Mouse (Mus musculus): Measurements from ENCODE around the gene Hhipl1. TPM values are rescaled to one million over a fixed set of nuclear protein-coding genes. Genes with fewer than 3 reads are reported as not detected.

The Hhipl1 gene
- total RNA-seq, 2 experiments from 2014 or later = 5.0 to 5.1 TPM

DNA sequence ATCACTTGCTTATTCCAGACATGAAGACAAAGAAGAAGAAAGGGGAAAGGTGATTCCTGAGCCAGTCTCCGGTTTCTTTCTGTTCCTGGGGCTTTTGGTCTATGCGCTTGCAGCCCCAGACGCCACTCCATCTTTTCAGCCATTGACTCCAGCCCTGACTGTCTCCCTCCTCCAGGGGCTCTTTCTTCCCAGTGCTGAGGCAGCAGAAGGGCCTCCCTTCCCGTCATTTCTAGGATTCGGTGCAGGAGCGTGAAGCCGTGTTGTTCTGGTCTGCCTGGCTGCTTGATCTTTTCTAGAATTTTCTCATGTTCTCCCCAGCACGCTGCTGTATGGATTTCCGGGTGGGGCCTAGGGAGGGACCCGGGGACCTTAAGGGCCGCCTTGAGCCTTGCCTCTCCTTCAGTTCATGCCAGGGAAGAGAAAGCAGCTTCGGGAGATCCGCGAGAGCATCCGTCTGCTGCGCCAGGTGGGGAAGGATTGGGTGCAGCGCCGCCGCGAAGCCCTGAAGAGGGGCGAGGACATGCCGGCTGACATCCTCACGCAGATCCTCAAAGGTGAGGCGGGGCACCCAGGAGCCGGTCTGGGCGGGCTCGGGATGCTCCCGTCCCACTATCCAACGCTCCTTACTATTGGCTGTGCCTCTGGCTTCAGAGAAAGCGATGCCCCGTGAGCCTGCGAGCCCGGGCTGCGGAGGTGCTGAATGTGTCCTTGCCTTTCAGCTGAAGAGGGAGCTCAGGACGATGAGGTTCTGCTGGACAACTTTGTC lies 46.5 kb downstream of the Hhipl1 start:
- DNase-seq (ENCODE audit: extremely low spot score in 1 of 2, low spot score in 1 of 2) = no peak

GRCm38 (mm10) chr12:108354284-108354683 lies 48.2 kb downstream of the Hhipl1 start:
- no peak for DNase-seq (ENCODE audit: extremely low spot score in 1 of 2, low spot score in 1 of 2)

GRCm38 (mm10) chr12:108355271-108355670 lies 49.2 kb downstream of the Hhipl1 start:
- no peak for DNase-seq (ENCODE audit: extremely low spot score in 1 of 2, low spot score in 1 of 2)

DNA sequence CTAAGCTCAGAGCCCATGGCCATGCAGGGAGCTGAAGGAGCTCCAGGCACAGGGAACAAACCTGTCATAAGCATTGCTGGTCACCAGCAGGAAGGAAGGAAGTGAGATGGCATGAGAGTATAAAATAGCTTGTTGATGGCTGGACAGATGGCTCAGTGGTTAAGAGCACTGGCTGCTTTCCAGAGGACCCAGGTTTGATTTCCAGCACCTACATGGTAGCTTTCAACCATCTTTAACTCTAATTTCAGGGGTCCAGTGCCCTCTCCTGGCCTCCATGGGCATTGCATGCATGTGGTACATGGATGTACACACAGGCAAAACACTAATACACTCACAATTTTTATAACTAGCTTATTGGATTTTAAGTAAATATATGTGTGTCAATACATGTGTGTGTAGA lies 49.9 kb downstream of the Hhipl1 start:
- DNase-seq (ENCODE audit: extremely low spot score in 1 of 2, low spot score in 1 of 2) = no peak

DNA sequence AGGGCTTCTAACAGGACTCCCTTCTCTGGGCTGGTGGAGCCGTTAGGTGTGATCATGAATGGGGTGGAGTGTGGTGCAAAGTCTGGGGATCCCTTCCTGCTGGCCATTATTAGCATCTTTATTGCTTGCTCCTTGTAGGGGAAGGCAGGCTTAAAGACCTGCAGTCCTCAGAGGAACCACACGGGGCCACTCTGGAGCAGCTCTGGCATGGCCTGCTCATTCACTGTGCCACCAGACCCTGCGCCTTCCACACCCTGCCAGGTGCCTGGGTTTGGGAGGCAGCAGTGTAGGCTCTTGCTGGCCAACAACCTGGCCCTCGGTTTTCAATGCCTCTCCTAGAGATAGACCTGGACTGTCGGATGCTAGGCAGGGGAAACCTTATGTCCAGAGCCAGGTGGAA lies 57.7 kb downstream of the Hhipl1 start:
- DNase-seq (ENCODE audit: extremely low spot score in 1 of 2, low spot score in 1 of 2) = peak; percentile 82 to 94

DNA sequence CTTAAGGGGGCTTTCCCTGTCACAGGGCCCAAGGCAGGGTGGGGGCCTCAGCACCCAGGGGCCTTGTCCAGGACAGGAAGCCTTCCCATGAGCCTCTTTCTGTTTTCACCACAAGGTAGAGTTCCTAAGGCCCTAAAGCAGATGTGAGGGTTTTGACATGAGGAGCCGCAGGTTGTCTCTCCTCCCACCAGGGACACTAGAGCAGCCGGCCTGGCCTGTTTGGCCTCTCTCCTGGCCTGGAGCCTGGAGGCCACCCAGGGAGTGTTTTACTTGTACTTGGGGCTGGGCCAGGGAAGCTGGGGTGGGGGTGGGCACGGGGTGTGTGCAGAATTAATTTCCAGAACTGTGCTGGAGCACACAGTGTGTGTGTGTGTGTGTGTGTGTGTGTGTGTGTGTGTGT lies 59.3 kb downstream of the Hhipl1 start:
- no peak for DNase-seq (ENCODE audit: extremely low spot score in 1 of 2, low spot score in 1 of 2)

DNA sequence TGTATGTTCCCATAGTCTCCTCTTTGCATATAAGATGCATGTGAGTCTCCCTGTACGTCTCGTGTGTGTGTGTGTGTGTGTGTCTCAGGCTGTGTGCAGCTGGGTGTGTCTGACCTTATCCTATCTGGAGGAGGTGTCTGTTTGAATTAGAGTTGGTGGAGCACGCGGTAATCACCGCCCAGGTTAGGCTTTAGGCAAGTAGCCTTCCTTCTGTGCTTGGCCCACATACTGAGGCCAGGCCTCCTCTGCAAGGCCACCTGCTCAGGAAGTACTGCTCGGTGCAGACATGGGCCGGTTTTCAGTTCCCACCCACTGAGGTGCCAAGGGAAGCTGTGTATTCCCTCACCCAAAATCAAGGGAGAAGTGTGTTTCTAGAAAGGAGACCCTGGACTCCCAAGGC lies 59.8 kb downstream of the Hhipl1 start:
- DNase-seq (ENCODE audit: extremely low spot score in 1 of 2, low spot score in 1 of 2) = no peak

- no peak for DNase-seq (ENCODE audit: extremely low spot score in 1 of 2, low spot score in 1 of 2)
These were observed 61.8 kb downstream of the Hhipl1 start for GRCm38 (mm10) chr12:108367909-108368308.

DNA sequence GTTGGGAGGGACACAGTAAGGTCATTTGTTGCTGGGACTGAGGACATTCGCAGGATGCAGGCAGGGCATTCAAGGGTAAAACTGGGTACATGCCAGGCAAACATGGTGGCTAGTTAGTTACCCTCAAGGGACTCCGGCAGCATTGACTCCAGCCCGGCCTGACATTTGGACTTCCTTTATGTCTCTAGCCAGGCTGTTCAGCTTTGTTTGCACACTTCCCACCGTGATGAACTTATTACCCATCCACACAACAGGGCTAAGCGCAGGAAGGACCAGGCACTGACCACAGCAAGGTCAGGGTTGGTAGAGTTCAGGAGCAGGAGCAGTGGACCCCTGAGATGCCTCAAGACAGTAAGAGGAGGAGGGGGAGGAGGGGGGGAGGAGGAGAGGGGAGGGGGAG lies 62.9 kb downstream of the Hhipl1 start:
- no peak for DNase-seq (ENCODE audit: extremely low spot score in 1 of 2, low spot score in 1 of 2)

GRCm38 (mm10) chr12:108370596-108371428 lies 64.7 kb downstream of the Hhipl1 start, which contains the start of gene Eml1:
TSS of gene Eml1 (plus strand) at chr12:108370957.
- DNase-seq (ENCODE audit: extremely low spot score in 1 of 2, low spot score in 1 of 2) = no peak

GRCm38 (mm10) chr12:108371429-108371765 lies 65.3 kb downstream of the Hhipl1 start:
- DNase-seq (ENCODE audit: extremely low spot score in 1 of 2, low spot score in 1 of 2) = no peak

DNA sequence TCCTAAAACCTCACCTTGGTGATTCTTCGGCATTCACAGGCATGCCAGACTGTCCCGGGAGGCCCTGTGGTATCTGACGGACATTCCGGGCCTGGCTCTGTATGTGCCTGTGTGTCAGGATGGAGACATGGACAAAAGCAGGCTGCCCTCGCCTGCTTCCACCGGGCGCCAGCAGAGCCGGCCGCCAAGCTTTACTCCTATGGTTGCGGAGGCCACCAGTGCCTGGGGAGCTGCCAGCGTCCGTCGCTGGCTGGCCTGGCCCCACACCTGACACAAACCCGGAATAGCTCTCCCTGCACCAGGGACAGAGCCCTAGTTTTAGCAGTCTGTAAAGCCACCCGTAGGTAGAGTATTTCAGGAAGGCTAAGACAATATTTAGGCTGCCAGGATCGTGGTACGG lies 66.2 kb downstream of the Hhipl1 start:
- no peak for DNase-seq (ENCODE audit: extremely low spot score in 1 of 2, low spot score in 1 of 2)

DNA sequence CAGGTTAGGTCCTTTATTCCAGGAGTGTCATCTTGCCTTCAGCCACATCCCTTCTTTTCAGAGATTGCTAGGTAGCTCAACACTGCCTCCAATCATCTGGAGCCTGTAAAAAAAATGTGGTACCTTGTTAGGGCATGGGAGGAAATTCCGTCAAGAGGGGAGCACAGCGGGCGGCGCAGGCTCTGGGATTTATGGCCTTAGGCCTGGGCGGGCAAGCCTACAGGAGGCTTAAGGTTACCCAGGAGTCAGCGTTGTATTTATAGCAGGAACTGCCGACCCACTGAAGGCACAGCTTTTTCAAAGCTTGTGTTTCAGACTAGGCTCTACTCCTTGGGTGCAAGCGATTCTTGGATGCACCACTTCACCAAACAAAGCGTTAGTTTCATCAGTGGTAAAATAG lies 67.5 kb downstream of the Hhipl1 start:
- no peak for DNase-seq (ENCODE audit: extremely low spot score in 1 of 2, low spot score in 1 of 2)

DNA sequence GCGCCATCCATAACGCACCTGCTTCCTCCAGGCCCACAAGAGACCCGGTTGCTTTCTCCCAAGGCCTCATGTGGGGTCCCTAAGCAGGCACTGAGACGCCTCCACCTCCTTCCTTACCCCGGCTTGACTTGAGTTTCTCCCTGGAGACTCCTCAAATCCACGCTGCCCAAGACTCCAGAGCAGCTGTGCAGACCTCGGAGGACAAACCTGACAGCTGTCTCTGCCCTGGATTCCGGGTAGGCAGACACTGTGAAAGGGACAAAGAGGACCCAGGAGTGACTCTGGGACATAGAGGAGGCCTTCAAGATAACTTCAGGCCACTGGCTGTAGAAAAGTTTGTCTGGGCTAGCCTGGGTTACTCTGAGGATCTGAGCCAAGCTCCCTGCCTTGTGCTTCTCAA lies 68.6 kb downstream of the Hhipl1 start:
- DNase-seq (ENCODE audit: extremely low spot score in 1 of 2, low spot score in 1 of 2) = no peak

- DNase-seq (ENCODE audit: extremely low spot score in 1 of 2, low spot score in 1 of 2) = no peak
These were observed 72.5 kb downstream of the Hhipl1 start for GRCm38 (mm10) chr12:108378379-108379133.

Other genes with a start within 250 kb of the Hhipl1 start
- gene Setd3, start 127.0 kb upstream of the Hhipl1 start, total RNA-seq (2021) = 100 to 1,000 TPM; 127 to 136 TPM
- 10 to 100 TPM; 25.6 to 33.7 TPM for gene Ccnk, start 126.7 kb upstream of the Hhipl1 start, total RNA-seq (2021)
- 10 to 100 TPM; 66.6 to 71.3 TPM for gene Ccdc85c, start 30.8 kb upstream of the Hhipl1 start, total RNA-seq (2021)
- 100 to 1,000 TPM; 172 to 174 TPM for gene Cyp46a1, start 28.1 kb downstream of the Hhipl1 start, total RNA-seq (2021)
- gene Eml1, start 64.7 kb downstream of the Hhipl1 start, total RNA-seq (2021) = 10 to 100 TPM; 48.3 to 49.7 TPM
- 100 to 1,000 TPM; 201 to 204 TPM for gene Evl, start 248.4 kb downstream of the Hhipl1 start, total RNA-seq (2021)